Mouse (Mus musculus) right cerebral cortex, adult 18-20 months (tissue): Measurements from ENCODE around the gene Capn13.

Experiments
- DNase-seq: peaks from one replicate; pipeline ENCODE4 v3.0.0; 2022; ENCODE audit warnings: mixed read lengths

Capn13 gene

DNA sequence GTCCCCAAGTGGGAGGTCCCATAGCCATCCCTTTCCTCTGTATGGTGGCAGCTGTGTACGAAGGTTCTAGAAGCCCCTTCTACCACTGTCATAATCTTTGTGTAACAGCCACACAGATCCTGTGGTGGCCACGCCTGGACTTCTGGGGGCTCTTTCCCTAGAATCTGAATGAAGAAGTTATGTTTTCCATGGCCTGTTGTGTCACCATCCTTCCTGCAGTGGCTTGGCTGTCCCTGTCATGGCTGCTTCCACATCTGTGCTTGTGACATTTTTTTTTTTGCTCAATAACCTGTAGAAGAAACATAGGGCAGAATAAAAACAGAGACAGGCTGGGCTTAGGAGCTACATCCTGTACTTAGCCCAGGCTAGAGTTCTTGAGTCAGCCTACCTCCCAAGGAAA lies at the start of gene Capn13:
TSS of gene Capn13 (minus strand) at position 5 of the 400 bp plus-strand sequence.
- no peak for DNase-seq

DNA sequence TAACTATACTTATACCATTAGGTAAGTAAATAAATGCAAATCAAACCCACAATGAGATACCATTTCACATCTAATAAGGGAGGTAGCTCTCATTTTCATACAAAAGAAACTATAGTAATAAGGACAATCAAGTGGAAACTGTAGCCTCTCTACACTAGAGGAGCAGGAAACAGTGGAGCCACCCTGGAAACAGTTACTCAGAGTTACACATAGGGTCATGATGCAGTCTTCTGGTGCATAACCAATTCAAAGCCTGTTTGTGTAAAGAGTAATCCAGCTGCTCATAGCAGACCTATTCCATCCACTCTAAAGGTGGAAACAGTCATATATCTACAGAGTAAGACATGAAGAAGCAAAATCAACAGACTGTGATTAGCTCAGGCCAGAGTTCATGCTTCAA lies 48.4 kb upstream of the Capn13 start:
- no peak for DNase-seq

DNA sequence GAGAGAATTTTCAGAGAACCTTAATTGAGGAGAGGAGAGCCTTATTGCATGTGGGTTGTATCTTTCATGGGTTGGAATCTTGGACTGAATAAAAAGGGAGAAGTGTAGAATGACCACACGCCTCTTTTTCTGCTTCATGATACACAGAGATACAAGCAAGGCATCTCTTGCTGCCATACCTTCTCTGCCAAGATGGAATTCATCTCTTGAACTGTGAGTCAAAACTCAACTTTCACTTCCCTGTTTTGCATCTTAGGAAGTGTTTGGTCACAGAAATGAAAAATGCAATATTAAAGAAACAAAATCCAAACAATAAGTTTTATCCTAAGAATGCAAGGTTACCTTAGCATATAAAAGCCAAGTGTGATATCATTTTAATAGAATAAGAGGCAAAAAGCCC lies 40.1 kb upstream of the Capn13 start:
- no peak for DNase-seq

DNA sequence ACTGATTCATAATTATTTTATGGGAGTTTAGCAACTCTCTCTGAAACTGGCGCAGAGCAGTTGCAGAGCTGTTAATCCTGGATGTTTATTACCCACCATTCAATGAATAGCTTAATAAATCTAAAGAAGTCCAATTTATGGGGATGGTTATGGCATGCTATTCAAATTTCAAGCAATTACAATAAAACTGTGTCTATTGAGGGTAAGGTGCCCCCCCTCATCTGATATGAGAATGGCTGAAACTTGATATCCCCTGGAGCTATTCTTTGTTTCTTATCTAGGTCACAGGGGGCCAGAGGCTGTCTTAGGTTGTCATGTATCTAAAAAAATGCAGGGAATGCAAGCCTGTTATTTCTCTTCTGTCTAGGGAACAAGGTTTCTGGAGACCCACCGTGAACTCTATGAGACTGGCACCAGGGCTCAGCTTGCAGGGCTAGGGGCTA lies 31.9 kb upstream of the Capn13 start:
- no peak for DNase-seq

DNA sequence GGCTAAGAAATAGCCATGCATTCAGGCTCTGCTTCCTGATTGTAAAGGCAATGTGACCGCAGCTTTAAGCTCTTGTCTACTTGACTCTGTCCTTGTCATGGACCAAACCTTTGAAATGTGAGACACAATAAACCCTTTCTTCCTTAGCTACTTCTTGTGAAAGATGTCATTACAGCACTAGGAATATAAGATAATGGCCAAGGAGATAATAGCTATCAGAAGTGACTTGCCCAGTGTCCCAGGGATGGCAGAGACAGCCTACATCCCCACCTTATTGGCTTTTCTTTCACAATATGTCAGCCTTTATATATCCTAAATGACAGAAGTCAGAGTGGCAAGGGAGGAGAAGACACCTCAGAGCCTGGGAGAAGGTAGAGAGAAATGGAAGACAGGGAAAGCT lies 31.4 kb upstream of the Capn13 start:
- DNase-seq = no peak

DNA sequence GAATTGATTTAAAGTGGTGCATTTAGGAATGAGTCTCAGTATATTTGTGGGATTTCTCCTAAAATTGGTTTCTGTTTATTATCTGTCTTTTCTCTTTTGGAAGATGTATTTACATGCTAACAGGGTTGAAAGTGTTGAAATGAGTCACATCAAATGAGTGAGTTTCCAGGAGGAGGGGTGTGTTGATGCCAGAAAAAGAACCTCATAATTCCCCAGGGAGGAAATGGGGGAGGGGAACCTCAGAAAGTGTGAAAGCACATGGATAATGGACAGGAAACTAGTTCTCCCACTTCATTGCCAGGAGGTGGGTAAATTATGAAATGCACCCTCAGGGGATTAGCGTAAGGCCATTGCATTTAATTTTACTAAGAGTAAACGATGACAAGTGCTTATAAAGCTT lies 16.7 kb upstream of the Capn13 start:
- DNase-seq = peak; percentile 45

DNA sequence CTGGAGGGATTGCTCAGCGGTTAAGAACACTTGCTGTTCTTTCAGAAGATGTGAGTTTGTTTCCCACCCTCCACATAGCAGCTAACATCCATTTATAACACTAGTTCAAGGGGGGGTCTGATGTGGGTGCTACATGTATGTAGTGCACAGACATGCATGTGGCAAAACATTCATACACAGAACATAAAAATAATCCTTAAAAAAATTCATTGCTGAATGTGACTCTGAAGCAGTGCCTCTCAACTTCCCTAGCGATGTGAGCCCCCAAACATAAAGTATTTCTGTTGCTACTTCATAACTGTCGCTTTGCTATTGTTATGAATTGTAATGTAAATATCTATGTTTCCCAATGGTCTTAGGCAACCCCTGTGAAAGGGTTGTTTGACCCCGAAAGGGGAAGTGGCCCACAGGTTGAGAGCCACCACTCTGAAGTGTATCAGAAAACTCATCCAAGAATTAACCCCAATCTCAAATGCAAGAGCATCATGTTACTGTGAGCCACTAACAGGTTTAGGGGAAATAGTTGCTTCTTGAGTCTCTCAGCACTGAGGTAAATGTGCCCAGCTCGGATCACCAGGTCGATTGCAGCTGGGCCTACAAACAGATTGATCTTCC lies 15.6 kb upstream of the Capn13 start:
- DNase-seq = no peak

DNA sequence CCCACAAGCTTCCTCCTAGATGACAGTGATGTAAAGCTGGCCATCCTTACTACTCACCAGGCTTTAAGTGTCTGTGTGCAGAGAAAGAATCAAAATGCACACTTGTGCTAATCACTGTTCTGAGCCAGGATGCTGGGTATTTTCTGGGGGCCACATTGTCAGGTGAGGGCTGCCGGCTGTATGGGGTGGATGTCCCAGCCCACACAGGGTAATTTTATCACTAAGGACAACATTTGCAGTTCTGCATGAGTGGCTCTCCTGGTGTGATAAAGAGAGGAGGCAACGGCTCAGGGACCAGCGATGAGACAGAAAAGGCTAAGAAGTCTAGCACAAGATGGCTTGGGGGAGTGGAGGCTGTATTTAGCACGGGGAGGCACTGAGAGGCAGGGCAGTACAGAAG lies 11.2 kb upstream of the Capn13 start:
- DNase-seq = no peak

DNA sequence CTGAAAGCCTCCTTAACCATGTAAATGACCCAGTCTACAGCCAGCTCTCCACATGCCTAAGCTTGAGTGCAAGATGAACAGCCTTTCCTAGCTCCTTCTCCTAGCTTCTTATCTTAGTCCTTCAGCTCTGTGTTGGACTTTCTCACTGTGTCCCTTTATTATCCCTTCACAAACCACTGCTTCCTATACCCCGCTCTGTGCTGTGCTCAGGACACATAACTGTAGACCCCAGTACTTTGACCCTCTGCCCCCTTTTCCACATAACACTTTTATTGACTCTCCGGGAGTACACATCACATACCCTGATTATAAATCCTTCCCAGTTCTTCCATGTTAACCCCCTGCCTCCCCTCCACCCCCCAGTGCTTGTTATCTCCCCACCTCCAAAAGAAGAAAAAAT lies 606 bp upstream of the Capn13 start:
- DNase-seq = no peak

DNA sequence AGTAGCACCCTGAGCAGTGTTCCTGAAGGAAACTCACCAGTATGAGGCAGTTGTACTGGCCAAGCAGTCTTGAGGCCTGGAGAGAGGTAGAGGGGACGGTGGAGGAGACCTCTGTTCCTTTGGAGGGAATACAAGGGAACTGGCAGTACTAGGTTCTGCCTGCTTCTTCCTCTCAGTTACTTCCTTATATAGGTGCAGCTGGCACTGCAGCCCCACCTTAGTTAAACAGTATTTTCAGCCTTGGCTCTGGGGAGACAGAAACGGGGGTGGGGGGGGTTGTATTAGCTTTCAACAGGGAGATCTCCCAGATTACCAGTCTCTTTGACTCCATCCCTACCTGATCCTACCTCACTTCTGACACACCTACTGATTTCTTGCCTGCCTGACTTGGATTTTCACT lies 1.5 kb downstream of the Capn13 start:
- no peak for DNase-seq

DNA sequence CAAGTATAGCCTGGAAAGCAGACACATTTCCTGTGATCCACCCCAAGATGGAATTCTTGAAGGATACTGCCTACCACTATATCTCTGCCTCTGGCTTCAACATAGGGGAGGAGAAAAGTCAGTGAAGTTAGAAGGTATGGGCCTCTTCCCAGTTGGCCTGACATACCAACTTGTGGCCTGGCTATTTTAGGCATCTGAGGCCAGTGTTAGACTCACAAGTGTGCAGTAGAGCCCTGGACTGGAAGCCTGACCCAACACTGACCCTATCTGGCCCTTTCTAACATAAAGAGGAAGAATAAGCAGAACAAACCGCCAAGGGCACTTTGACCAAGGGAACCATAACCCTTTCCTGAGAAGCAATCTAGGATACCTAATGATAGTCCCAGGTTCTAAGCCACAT lies 7.3 kb downstream of the Capn13 start:
- no peak for DNase-seq

DNA sequence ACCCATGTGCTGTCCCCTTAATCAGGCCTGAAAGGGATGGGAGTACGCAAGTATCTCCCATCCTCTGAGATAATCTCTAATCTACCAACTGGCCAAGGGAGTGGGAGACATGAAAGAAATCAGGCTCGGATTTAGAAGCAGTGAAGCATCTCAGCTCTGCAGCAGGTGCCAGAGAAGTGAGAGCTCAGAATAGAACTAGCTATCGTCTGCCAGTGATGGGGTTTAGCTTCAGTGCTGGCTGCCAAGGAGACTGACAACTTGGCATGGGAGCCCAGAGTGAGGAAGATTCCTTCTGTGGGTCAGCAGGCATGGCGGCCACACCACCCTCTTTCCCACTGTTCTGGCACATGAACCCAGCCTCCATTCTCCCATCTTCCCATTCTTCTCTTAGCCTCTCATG lies 8.9 kb downstream of the Capn13 start:
- peak; percentile 65 for DNase-seq

DNA sequence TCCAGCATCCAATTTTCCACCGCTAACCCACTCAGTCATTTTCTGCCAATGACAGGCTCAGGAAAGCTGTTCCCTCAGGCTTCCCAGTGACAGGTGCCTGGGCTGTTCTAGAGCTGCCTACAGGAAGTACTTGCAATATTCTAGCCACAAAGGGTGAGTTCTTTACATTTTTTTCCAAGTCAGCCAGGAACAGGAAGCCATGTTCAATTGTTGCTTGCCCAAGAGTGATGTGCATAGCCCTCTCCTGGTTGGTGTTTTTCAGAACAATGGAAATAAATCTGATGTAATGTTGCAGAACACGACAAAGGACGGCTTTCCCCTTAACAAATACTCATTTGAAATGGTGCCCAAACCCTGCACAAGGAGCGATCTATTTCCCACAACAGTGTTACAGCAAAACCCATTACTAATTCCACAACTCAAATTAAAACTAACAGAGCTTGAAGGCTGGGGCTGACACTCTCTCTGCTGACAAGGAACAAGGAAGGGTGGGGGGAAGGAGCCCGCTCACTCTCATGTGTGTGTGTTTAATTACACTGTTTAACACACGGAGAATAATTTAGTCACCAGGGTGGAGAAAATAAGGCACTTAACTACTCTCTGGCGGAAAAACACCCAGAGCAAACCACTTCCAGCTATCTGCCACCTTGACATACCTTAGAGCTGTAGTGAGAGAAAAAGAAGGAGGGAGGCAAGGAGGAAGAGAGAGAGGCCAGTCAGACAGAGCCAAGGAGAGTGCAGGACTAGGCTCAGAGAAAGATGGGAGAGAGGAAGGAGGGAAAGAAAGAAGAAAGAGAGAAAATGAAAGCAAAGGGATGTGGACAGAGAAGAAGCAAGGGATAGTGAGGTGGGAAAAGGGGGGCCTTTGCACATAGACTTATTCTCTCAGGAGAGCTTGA lies 10.2 kb downstream of the Capn13 start:
- peak; percentile 23 for DNase-seq

DNA sequence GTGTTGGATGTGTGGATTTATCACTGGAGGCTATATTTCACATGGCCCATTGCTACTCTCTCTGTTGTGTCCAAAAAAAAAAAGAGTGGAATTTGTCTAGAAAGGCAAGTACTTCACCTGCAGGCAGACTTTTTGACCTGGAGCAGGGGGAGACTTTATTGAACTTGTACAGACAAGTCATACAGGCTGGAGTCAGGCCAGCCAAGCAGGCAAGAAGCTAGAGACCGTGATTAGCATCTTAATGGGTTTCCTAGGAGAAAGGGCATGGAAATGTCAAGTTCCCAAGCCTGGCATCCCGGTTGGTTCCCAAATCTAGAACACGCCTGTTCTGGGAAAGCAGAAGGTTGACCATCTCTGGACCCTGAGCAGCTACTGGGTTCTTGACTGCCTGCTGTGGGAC lies 11.3 kb downstream of the Capn13 start:
- no peak for DNase-seq

DNA sequence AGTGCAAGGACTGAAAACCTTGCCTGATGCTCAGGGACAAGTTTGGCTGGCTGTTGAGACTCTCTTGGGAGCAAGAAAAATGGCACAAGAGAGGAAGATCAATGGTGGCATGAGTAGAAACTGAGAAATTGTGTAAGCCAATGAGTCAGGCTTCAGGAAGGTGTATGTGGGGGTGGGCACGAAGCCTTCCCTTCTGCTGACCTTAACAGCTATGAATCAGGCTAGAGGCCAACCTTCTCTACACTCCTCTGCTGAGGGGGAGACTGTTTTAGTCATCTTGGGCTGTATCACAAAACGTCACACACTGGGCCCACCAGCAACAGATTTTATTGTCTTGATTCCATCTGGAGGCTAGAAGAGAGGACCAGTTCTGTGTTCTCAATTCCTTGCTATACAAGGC lies 14.1 kb downstream of the Capn13 start:
- DNase-seq = peak; percentile 15

DNA sequence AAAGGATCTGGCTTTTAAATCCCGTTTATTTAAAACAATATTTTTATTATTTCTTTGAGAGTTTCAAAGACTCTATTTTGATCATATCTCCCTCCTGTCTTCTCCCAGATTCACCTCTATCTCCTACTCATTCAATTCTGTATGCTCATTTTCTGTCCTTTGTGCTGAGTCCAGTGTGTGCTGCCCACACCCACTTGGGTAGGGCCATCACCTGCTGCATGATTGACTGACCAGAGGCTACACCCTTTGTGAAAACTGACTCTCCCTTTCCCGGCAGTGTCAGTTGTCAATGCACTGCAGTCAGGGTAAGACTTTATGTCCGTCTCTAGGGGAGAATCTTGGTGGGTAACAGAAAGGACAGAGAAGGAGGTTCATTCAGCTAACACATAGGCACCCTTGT lies 14.7 kb downstream of the Capn13 start:
- DNase-seq = no peak

DNA sequence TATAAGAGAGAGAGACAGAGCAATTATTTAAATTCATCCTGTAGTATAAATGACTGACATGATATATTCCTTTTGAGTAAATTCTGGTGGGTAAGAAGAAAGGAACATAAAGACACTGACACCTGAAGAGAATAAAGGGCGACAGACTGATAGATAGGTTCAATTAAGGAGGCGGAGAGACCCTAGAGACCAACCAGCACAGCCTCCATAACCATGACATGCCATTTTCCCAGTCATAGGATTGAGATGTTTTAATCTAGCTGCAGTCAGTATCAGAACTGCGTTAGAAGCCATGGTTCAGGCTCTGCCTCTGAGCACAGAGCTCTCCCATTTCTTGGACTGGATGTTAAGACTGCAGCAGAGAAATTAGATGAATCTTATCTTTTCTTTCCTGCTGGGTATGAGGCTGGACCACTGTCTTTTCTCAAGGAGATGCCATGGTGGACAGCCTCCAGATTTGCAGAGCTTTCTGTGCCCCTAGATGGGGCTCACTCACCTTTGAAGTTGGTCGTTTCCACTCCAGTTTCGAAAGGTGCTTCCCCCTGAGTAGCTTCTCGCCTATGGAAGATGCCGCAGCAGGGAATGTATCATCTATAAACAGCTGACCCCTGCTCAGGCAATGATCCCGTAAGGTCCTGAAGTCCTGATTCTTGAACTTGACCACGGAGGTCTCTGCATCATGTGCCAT lies 18.2 kb downstream of the Capn13 start:
- DNase-seq = no peak

DNA sequence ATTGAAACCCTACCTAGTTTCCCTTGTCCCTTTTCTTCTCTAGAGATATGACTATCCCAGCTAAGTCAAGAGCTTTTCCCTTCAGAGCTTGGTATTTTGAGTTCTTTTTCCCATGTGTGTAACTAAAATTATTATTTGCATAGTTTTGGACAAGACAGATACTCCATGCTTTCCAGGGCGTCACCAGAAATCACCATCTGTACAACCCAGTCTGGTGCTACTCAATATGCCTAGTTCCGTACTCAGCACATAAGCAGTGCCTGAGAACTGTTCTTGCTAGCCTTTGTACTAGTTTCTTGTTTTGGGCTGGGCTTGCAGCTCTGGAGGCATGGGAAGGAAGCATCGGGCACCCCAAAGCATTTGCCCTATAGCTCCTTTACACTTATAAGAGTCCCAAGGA lies 19.0 kb downstream of the Capn13 start:
- no peak for DNase-seq

DNA sequence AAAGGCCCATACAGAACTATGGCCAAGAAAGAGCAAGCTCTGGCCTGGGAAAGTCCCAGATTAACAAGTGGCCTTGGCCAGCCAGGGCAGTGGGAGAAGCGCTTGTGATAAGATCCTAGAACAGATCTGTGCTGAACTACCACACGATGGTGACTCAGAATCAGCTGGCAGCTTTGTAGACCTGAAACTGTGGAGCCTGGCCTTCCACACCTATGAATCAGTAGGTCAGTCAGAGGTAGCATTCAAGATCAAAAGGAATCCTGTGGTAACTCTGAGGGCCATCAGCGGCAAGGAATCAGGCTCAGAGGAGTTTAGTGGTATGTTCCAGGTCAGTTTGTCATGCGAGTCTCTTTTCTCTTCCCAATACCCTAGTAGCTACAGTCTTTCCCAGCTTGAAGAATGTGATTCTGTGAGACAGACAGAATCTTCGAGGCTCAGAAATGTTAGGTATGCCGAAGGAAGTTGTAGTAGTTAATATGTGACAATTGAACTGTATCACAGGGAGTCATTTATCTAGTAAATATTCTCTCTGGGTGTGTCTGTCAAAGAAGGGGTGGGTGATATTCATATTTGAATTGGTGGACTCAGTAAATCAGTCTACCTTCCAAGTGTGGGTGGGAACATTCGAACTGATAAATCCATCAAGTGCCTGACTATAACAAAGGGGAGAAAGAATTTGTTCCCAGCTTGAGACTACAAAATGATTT lies 22.7 kb downstream of the Capn13 start:
- no peak for DNase-seq

DNA sequence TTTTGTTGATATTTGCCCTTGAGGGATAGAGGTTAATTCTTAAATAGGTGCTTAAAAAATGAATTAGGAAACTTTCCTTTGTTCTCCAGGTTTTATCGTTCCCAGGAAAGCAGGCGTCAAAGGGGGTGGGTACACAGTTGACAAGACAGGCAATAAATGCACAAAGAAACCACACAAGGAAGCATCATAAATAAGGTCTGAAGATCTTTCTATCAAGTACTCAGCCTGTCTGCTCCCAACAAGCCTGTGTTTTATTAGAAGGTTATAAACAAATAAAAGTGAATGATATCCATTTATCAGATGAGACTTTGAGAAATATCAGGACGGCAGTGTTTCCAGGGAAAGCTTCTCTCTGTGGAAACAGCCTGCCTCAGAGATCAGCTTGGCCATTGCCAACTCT lies 33.3 kb downstream of the Capn13 start:
- DNase-seq = no peak

DNA sequence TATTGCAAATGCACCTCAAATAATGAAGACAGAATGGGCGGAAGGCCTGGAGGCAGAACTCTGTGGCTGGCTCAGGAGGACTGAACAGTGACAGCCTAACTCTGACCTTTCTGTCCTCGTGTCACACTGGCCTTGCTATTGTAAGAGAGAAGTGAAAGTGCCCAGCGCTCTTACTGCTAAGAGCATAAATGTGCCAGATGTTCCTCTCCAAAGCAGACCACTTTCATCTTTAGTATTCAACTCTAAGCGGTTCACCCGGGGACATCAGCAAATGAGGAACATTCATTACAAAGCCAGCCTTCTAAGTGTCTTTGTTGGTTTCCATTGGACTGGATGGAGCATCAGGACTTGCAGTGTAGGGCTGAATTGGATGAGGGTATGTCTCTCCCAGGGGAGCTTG lies 39.6 kb downstream of the Capn13 start:
- DNase-seq = no peak

DNA sequence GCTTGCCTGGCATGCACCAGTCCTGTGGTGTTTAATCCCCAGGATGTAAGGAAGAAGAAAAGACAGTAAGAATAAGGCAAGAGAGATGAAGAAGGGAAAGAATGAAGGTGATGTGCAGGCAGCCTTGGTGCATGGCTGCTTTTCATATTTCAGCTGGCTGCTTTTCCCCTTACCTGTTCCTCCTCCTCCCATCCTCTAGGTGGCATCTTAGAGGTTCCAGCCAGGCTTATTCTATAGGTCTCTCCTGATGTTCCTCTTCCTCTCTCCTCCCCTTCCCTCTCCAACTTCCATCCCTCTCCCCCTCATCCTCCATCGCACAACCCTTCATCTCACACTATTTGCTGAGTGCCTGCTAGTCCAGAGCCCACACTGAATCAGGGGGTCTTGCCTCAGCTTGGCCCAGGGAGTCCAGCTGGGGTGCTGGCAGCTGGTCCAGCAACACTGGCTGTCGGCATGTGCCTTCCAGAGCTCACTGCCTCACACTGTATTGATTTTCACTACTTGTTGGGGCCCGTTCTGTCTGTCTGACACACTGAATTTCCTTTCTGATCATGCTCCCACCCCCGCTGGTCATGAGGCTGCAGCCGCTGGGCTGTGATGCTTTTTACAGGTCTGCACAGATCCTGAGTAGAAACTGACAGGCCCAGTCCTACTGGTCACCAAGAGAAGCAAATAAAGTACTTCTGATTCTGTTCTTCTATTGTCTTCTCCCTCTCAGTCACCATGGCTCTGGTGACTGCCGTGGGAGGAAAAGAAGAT lies 56.9 kb downstream of the Capn13 start:
- DNase-seq = no peak

DNA sequence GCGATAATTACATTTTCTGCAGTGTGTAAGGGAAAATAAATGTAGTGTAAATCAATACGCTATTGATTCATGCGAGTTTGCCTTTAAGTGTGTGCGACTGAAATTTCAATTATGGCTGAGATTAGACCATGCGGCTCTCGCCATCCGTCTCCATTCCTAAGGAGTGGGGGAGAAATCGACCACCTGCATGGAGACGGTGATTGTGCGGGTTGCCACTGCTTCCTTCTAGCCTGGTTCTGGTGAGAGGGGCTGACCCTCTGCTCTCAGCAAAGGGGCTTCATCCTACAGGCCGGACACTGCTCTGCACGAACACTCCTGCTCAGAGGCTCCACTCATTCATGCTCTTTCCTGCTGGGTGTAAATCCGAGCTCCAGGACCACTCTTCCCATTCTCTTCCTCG lies 58.0 kb downstream of the Capn13 start:
- no peak for DNase-seq
